10 mouse cellular contexts compared by ENCODE assay signal in genomic region chrX:98375437-98375836, GRCm38 (mm10).
DNase-seq lines count a peak whose midpoint lies in the region.
"Had no signal": no experiment of that assay in that cellular context is flagged by ENCODE, and none has a peak within 500 bp of the region (broad histone marks: within the 10 kb centered on the region; RNA-seq: fewer than 3 reads in every experiment).

No protein-coding gene starts in this region.

- DNase-seq in adrenal gland, postnatal 14 days, result peak; percentile 6
- DNase-seq in adrenal gland, adult 18-20 months (ENCODE audit: low spot score in 2 of 2), result no peak
- DNase-seq in ovary, adult 18-20 months (ENCODE audit: low spot score), result peak; percentile 29
- DNase-seq in ovary, postnatal 10 days (ENCODE audit: low spot score), result no peak
- peak; percentile 27 to 34 for DNase-seq in heart, postnatal 10 days
- no peak for DNase-seq in thymus, postnatal 4 days
- DNase-seq in cerebellum, adult 18-20 months, result no peak
- DNase-seq in left cerebral cortex, postnatal 36 days (ENCODE audit: low spot score in 2 of 2), result no peak
- DNase-seq: cerebellum, adult 9-10 months; liver had no signal

- intact Hi-C loops in heart, postnatal 10 days (cut with DNase I), result no loop called here
- intact Hi-C loops in left cerebral cortex, postnatal 36 days (cut with DNase I), result no loop called here

Comparison
In these comparisons a context has a peak if more than half of its experiments do, and no peak if none do; other contexts are left out.
1. DNase-seq: peak in adrenal gland, postnatal 14 days (single experiment), ovary, adult 18-20 months (single experiment) and heart, postnatal 10 days (2 of 2); none in adrenal gland, adult 18-20 months (0 of 2), ovary, postnatal 10 days (single experiment), thymus, postnatal 4 days (single experiment), cerebellum, adult 18-20 months (0 of 2) and left cerebral cortex, postnatal 36 days (0 of 2).